Mouse (Mus musculus): ENCODE data around the gene Sypl.

DNA sequence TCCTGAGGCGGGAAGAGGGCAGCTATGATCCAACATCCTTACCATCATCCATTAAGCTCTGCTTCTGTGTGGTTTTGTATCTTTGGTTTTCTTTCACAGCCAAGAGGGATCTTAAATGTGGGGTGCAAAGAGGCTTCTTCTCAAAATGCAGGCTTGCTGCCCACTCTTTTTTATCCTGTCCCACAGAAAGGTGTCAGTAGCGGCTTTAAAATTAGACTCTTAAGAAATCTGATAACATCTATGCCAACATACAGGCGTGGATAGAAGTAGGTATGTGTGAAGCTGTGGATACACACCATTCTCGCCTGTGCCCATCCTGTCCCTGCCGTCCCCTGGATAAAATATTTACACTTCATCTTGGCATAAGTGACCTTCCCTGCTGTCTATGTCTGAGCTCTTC lies 34.2 kb upstream of the Sypl start:
- TF ChIP-seq CTCF (IDR thresholded peaks at IDR 0.05; ENCODE audit: extremely low read depth, insufficient read depth, low read length) (no peak), POLR2A (IDR thresholded peaks at IDR 0.05; ENCODE audit: extremely low read depth, insufficient read depth, low read length) (no peak)
